Mouse (Mus musculus) testis, adult 2 months (tissue): ENCODE measurements around the gene Cd2. TPM values are rescaled to one million over a fixed set of nuclear protein-coding genes. Genes with fewer than 3 reads are reported as not detected.

Source experiments
- H3K27ac ChIP-seq: fragments of 200-500 bp; 2 replicates; pipeline ENCODE4 v1.5.1; 2012; ENCODE audit warnings: low read depth, low read length; ENCODE audit not compliant: control insufficient read depth, insufficient read depth
- H3K27me3 ChIP-seq: fragments of 200-500 bp; 2 replicates; pipeline ENCODE4 v1.6.1; 2012; ENCODE audit warnings: mild to moderate bottlenecking, low read length, moderate library complexity; ENCODE audit not compliant: control insufficient read depth, insufficient read depth
- H3K36me3 ChIP-seq: fragments of 200-500 bp; 2 replicates; pipeline ENCODE4 v1.6.1; 2012; ENCODE audit warnings: mild to moderate bottlenecking, low read length; ENCODE audit not compliant: control insufficient read depth, insufficient read depth
- H3K4me1 ChIP-seq: fragments of 200-500 bp; 2 replicates; pipeline ENCODE4 v1.6.1; 2012; ENCODE audit warnings: low read length; ENCODE audit not compliant: control insufficient read depth, insufficient read depth
- H3K4me3 ChIP-seq: fragments of 200-500 bp; 2 replicates; pipeline ENCODE4 v1.5.1; 2012; ENCODE audit warnings: low read depth, mild to moderate bottlenecking, low read length, moderate library complexity, mixed read lengths; ENCODE audit not compliant: control insufficient read depth
- CTCF ChIP-seq: fragments of 200-500 bp; IDR thresholded peaks from 2 replicates; pipeline ENCODE4 v1.5.1; 2012; ENCODE audit warnings: low read depth, mild to moderate bottlenecking, inconsistent platforms, low read length, moderate library complexity; ENCODE audit not compliant: control insufficient read depth, insufficient read depth, insufficient replicate concordance
- POLR2A ChIP-seq: fragments of 200-500 bp; IDR thresholded peaks from 2 replicates; pipeline ENCODE4 v1.6.1; 2012; ENCODE audit warnings: low read depth, mild to moderate bottlenecking, inconsistent platforms, low read length, moderate library complexity; ENCODE audit not compliant: control insufficient read depth
- polyA plus RNA-seq: library from polyadenylated mRNA; depleted of rRNA; stranded (reverse); fragments of >200 nt; gene quantifications from 2 replicates; pipeline ENCODE4 v1.2.3, GENCODE M21; 2012; rRNA removed

The Cd2 gene
- polyA plus RNA-seq, 1 experiment, result 0.96 TPM

DNA sequence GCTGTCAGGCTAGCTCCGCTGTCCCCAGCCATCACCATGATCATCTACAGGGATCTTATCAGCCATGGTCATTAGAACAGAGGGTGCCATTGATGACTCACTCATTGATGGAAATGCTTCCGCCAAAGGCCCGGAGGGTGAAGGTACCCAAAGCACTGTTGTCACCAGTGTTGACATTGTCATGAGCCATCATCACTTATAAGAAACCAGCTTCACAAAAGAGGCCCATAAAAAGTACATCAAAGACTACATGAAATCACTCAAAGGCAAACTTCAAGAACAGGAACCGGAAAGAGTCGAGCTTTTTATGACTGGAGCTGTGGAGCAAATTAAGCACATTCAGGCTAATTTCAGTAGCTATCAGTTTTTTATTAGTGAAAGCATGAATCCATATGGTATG, 54.3 kb downstream of the Cd2 start:
- no peak overlapping the region for H3K4me3 ChIP-seq
- no peak overlapping the region for H3K27ac ChIP-seq
- H3K4me1 ChIP-seq, result no peaks in the 10 kb centered on the region
- no peaks in the 10 kb centered on the region for H3K36me3 ChIP-seq
- no peaks in the 10 kb centered on the region for H3K27me3 ChIP-seq
- TF ChIP-seq CTCF (no peak), POLR2A (no peak)

DNA sequence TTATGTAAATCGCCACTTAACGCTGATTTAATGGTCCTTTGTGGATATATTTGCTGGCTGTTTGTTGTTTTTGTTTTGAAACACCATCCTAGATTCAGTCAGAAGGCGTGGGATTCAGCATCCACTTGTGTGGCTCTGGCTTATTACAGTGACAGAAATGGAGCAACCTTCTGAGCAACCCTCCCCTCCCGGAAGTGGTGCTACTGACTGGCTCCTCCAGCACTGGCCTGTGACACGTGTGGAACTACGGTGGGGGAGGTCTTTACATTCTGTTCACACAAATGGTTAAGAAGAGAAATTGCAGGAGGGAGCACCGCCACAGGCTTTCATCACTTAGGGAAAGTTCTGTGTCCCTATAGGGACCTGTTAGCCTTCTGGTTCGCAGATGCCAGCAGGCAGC, 55.2 kb downstream of the Cd2 start:
- no peak for TF ChIP-seq POLR2A
- TF ChIP-seq CTCF, result no peak
- no peaks in the 10 kb centered on the region for H3K4me1 ChIP-seq
- H3K27ac ChIP-seq, result no peak overlapping the region

DNA sequence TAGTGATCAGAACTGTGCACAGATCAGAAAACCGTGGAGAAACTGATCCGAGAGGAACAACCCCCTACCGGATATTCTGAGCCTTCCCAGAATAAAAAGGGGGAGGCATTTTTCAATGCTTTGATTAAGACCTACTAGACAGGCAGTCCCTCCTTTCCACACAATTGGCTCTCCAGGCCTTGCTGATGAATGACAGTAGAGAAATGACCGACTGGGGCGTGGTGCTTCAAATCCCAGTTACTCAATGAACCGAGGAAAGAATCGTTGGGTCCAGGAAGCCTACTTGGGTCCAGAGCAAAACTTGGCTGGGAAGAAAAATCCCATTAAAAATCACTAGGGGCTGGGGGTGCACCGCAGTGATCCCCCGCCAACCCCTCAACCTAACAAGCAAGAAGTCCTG, 57.5 kb downstream of the Cd2 start:
- Histone ChIP-seq H3K27ac (no peak overlapping the region), H3K4me3 (no peak overlapping the region), H3K27me3 (no peaks in the 10 kb centered on the region), H3K36me3 (no peaks in the 10 kb centered on the region), H3K4me1 (no peaks in the 10 kb centered on the region)
- TF ChIP-seq CTCF (no peak), POLR2A (no peak)

More for the DNA sequence above, 55.2 kb downstream of the Cd2 start:
- Histone ChIP-seq H3K36me3 (no peaks in the 10 kb centered on the region), H3K27me3 (no peaks in the 10 kb centered on the region), H3K4me3 (no peak overlapping the region)

DNA sequence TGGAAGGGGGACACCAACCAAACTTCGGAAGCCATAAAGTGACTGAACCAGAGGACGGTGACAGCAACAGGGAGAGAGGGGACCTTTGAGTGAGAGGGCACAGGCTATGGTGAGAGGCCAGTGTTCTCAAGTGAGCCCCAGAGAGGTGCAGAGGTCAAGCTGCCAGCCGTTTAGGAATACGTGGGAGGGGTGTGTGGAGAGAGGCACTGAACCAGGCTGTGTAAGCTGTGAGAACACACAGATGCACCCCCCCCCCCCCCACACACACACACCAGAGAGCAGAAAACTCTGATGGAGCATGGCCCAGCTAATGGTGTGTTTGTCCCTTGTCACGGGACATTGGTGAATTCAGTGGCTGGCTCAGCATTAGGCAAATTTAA, 58.2 kb downstream of the Cd2 start:
- H3K27me3 ChIP-seq, result no peaks in the 10 kb centered on the region
- H3K4me1 ChIP-seq, result no peaks in the 10 kb centered on the region
- no peak overlapping the region for H3K27ac ChIP-seq
- H3K36me3 ChIP-seq, result no peaks in the 10 kb centered on the region
- TF ChIP-seq CTCF (no peak), POLR2A (no peak)
- no peak overlapping the region for H3K4me3 ChIP-seq

DNA sequence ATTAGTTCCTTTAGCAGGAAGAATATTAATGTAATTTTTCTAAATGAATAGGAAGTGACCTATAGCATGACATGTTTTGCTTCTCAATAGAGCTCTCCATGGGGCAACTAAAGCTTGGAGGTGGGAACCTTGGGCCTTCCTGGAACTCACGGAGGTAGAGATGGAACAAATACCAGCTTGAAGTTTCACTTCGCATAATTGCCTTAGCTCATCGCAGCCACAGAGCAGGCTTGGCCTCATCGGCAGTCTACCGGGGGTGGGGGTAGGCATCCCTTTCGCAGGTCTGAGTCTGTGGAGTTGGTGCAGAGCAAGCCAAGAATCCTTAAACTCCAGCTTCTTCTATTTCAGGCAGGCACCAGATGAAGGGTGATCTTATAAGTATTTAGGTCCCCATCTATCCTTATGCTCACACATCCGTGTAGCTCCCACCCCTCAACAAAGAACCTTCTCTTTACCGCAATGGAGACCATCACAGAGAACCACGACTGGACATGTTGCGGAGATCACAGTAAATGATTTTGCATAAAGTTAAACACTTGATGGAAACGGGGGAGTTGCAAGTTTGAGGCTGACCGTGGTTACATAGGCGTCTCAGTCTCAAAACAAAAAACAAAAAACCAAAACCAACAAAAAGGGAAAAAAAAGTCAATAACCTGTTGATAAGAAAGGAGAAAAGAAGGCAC, 58.7 kb downstream of the Cd2 start:
- Histone ChIP-seq H3K4me3 (no peak overlapping the region), H3K4me1 (no peaks in the 10 kb centered on the region), H3K27me3 (no peaks in the 10 kb centered on the region), H3K36me3 (no peaks in the 10 kb centered on the region), H3K27ac (no peak overlapping the region)
- no peak for TF ChIP-seq POLR2A
- TF ChIP-seq CTCF, result no peak

DNA sequence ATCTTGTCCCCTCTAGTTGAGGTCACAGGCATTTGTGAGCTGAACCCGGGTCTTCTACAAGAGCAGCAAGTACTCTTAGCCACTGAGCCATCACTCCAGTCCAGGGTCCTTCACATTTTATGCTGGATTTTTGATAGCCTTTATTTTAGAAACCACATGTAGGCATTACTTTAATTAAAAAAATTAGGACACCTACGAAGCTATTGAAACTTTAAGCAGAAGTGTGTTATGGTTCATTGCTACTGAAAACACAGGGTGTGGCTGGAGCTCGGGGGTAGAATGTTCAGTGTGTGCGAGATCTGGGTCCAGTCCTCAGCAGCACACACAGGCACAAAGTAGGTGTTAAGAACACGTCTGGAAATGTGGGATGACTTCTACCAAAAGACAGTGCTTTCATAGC, 59.7 kb downstream of the Cd2 start:
- Histone ChIP-seq H3K4me3 (no peak overlapping the region), H3K4me1 (no peaks in the 10 kb centered on the region), H3K36me3 (no peaks in the 10 kb centered on the region), H3K27me3 (no peaks in the 10 kb centered on the region), H3K27ac (no peak overlapping the region)
- TF ChIP-seq POLR2A (no peak), CTCF (no peak)

Other genes starting within 250 kb of the Cd2 start
- 1.0 and 1.2 TPM in 2 replicates for gene Ptgfrn, start 177.7 kb downstream of the Cd2 start, polyA plus RNA-seq
- 3.9 TPM in 2 replicates for gene Igsf3, start 89.1 kb upstream of the Cd2 start, polyA plus RNA-seq